Mouse (Mus musculus) MEL (cell line): ENCODE measurements around the gene Znrf3.

Experiments
- CTCF ChIP-seq, 3 experiments: IDR thresholded peaks in 2 of 3; conservative IDR thresholded peaks in 1 of 3; 2 replicates each; pipeline ENCODE4 v1.5.1; 2011 to 2012; ENCODE audit warnings: low read length in 3 of 3, low read depth in 2 of 3, mild to moderate bottlenecking in 2 of 3, improper control_type of control experiment in 1 of 3, inconsistent platforms in 1 of 3, mixed read lengths in 1 of 3, moderate library complexity in 1 of 3; ENCODE audit not compliant: control insufficient read depth in 1 of 3, insufficient read depth in 1 of 3, poor library complexity in 1 of 3, severe bottlenecking in 1 of 3
- EP300 ChIP-seq, 2 experiments: IDR thresholded peaks; 2 replicates each; pipeline ENCODE4 v1.6.1; 2011; ENCODE audit warnings: improper control_type of control experiment in 2 of 2, low read length in 2 of 2, low read depth in 1 of 2, mild to moderate bottlenecking in 1 of 2
- GABPA ChIP-seq: IDR thresholded peaks from 2 replicates; pipeline ENCODE4 v1.6.1; 2012; ENCODE audit warnings: low read depth, mild to moderate bottlenecking, inconsistent platforms, low read length, improper control_type of control experiment, moderate library complexity
- MAZ ChIP-seq: IDR thresholded peaks from 2 replicates; pipeline ENCODE4 v1.6.1; 2012; ENCODE audit warnings: low read depth, mild to moderate bottlenecking, inconsistent platforms, low read length, improper control_type of control experiment
- MYC ChIP-seq: IDR thresholded peaks from 2 replicates; pipeline ENCODE4 v1.6.1; 2011; ENCODE audit warnings: low read depth, mild to moderate bottlenecking, low read length, improper control_type of control experiment, moderate library complexity
- NRF1 ChIP-seq: IDR thresholded peaks from 2 replicates; pipeline ENCODE4 v1.6.1; 2014; ENCODE audit warnings: low read depth, mild to moderate bottlenecking, inconsistent platforms, low read length, improper control_type of control experiment, moderate library complexity; ENCODE audit not compliant: poor library complexity, insufficient read depth, severe bottlenecking
- POLR2A ChIP-seq, 2 experiments: IDR thresholded peaks; 2 replicates each; pipeline ENCODE4 v1.6.1; 2011 to 2012; ENCODE audit warnings: low read length in 2 of 2, mild to moderate bottlenecking in 2 of 2, control low read depth in 1 of 2, improper control_type of control experiment in 1 of 2, low read depth in 1 of 2, moderate library complexity in 1 of 2; ENCODE audit not compliant: control insufficient read depth in 1 of 2, insufficient read depth in 1 of 2, poor library complexity in 1 of 2
- POLR2AphosphoS2 ChIP-seq: IDR thresholded peaks from 2 replicates; pipeline ENCODE4 v1.6.1; 2011; ENCODE audit warnings: low read length, improper control_type of control experiment
- TAL1 ChIP-seq: IDR thresholded peaks from 2 replicates; pipeline ENCODE4 v1.6.1; 2012; ENCODE audit warnings: mild to moderate bottlenecking, inconsistent platforms, low read length, moderate library complexity, mixed read lengths
- USF1 ChIP-seq: IDR thresholded peaks from 2 replicates; pipeline ENCODE4 v1.6.1; 2014; ENCODE audit warnings: low read depth, mild to moderate bottlenecking, inconsistent platforms, low read length, improper control_type of control experiment, moderate library complexity
- ZNF384 ChIP-seq: IDR thresholded peaks from 2 replicates; pipeline ENCODE4 v1.6.1; 2012; ENCODE audit warnings: low read depth, mild to moderate bottlenecking, inconsistent platforms, low read length, improper control_type of control experiment

DNA sequence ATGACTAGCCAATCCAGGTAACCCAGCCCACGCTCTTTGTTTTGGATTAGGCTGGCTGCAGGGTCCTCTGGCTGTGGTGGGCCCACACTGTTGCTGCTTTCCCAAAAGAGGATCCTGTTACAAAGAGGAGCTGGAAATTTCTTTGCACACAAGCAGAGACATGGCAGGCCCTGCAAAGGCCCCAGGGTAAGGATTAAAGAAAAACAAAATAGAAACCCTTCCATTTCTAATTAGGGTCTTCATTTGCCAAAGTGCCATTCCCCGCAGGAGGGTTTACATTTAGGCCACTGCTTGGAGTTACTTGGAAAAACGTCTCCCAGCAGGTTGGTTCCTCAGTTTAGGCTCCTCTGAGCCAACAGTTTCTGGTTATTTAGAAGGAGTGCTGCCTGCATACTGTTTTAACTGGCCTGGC, 130.3 kb downstream of the Znrf3 start:
- no peak for TF ChIP-seq POLR2AphosphoS2
- no peak for TF ChIP-seq MAZ
- TF ChIP-seq POLR2A (IDR thresholded peaks at IDR 0.05; ENCODE audit: control insufficient read depth in 1 of 2, insufficient read depth in 1 of 2, low read depth in 1 of 2, low read length in 2 of 2, poor library complexity in 1 of 2) = no peak
- TF ChIP-seq TAL1 = no peak
- no peak for TF ChIP-seq EP300 (IDR thresholded peaks at IDR 0.05; ENCODE audit: low read depth in 1 of 2, low read length in 2 of 2)
- no peak for TF ChIP-seq CTCF (IDR thresholded peaks at IDR 0.05 in 2 of 3, conservative IDR thresholded peaks at IDR 0.05 in 1 of 3; ENCODE audit: control insufficient read depth in 1 of 3, insufficient read depth in 1 of 3, low read depth in 2 of 3, low read length in 3 of 3, poor library complexity in 1 of 3, severe bottlenecking in 1 of 3)
- TF ChIP-seq ZNF384 = no peak
- TF ChIP-seq USF1 = no peak
- TF ChIP-seq GABPA = no peak
- TF ChIP-seq MYC = no peak
- no peak for TF ChIP-seq NRF1
